Mouse (Mus musculus) MEL (cell line): Measurements from ENCODE around the gene Tnf.

ENCODE experiments used
- CHD2 ChIP-seq: IDR thresholded peaks from 2 replicates; pipeline ENCODE4 v1.6.1; 2011; ENCODE audit warnings: low read length, improper control_type of control experiment
- EP300 ChIP-seq, 2 experiments: IDR thresholded peaks; 2 replicates each; pipeline ENCODE4 v1.6.1; 2011; ENCODE audit warnings: improper control_type of control experiment in 2 of 2, low read length in 2 of 2, low read depth in 1 of 2, mild to moderate bottlenecking in 1 of 2
- GABPA ChIP-seq: IDR thresholded peaks from 2 replicates; pipeline ENCODE4 v1.6.1; 2012; ENCODE audit warnings: low read depth, mild to moderate bottlenecking, inconsistent platforms, low read length, improper control_type of control experiment, moderate library complexity
- MYC ChIP-seq: IDR thresholded peaks from 2 replicates; pipeline ENCODE4 v1.6.1; 2011; ENCODE audit warnings: low read depth, mild to moderate bottlenecking, low read length, improper control_type of control experiment, moderate library complexity
- NELFE ChIP-seq: IDR thresholded peaks from 2 replicates; pipeline ENCODE4 v1.6.1; 2011; ENCODE audit warnings: low read depth, low read length, improper control_type of control experiment
- POLR2AphosphoS2 ChIP-seq: IDR thresholded peaks from 2 replicates; pipeline ENCODE4 v1.6.1; 2011; ENCODE audit warnings: low read length, improper control_type of control experiment
- TAL1 ChIP-seq: IDR thresholded peaks from 2 replicates; pipeline ENCODE4 v1.6.1; 2012; ENCODE audit warnings: mild to moderate bottlenecking, inconsistent platforms, low read length, moderate library complexity, mixed read lengths
- UBTF ChIP-seq: IDR thresholded peaks from 2 replicates; pipeline ENCODE4 v1.6.1; 2012; ENCODE audit warnings: low read depth, mild to moderate bottlenecking, inconsistent platforms, low read length, improper control_type of control experiment, moderate library complexity, borderline replicate concordance; ENCODE audit not compliant: insufficient read depth
- ZC3H11A ChIP-seq: IDR thresholded peaks from 2 replicates; pipeline ENCODE4 v1.6.1; 2012; ENCODE audit warnings: low read depth, mild to moderate bottlenecking, inconsistent platforms, low read length, improper control_type of control experiment

DNA sequence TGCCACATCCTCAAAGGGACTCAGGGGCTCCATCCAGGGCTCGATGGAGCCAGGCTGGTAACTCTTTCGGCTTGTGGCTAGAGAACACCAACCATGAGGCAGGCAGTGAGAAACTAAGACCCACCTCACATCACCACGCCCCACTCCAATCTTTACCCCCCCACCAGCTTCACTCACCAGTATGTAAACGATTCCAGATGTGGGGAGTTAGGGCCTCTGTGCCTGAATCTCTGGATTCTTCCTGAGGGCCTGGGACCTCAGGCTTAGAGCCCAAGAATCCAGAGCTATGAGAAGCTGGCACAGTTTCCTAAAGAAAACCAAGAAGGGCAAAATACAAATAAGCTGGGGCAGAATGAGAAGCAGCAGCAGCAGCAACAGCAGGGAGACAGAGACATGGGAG is 47.9 kb downstream of the Tnf start:
- TF ChIP-seq NELFE (no peak), TAL1 (no peak), ZC3H11A (no peak), CHD2 (no peak), POLR2AphosphoS2 (no peak), GABPA (no peak), MYC (no peak), UBTF (no peak), EP300 (IDR thresholded peaks at IDR 0.05; ENCODE audit: low read depth in 1 of 2, low read length in 2 of 2) (no peak)
